Mouse (Mus musculus) forebrain, embryonic 16.5 days (tissue): Measurements from ENCODE around the gene Kbtbd3. TPM values are rescaled to one million over a fixed set of nuclear protein-coding genes. Genes with fewer than 3 reads are reported as not detected.

Experiments
- ATAC-seq: fragments of 200-750 bp; cut with Nextera tagmentation; 2 replicates; pipeline ENCODE4 v1.8.0; 2017; ENCODE audit warnings: mild to moderate bottlenecking, moderate library complexity
- H3K27ac ChIP-seq: fragments of 300-500 bp; sonication (generic); 2 replicates; pipeline ENCODE4 v1.5.1; 2014; ENCODE audit warnings: low read length, control low read depth
- H3K27me3 ChIP-seq: fragments of 300-500 bp; sonication (generic); replicated peaks from 2 replicates; pipeline ENCODE4 v1.6.1; 2014; ENCODE audit warnings: low read length; ENCODE audit not compliant: control insufficient read depth, insufficient read depth
- H3K36me3 ChIP-seq: fragments of 300-500 bp; sonication (generic); 2 replicates; pipeline ENCODE4 v1.6.1; 2014; ENCODE audit not compliant: control insufficient read depth, insufficient read depth
- H3K4me1 ChIP-seq: fragments of 300-500 bp; sonication (generic); replicated peaks from 2 replicates; pipeline ENCODE4 v1.6.1; 2014; ENCODE audit warnings: low read length; ENCODE audit not compliant: control insufficient read depth, insufficient read depth
- H3K4me2 ChIP-seq: fragments of 300-500 bp; sonication (generic); 2 replicates; pipeline ENCODE4 v1.6.1; 2014; ENCODE audit warnings: mild to moderate bottlenecking, low read length, control low read depth
- H3K4me3 ChIP-seq: fragments of 300-500 bp; sonication (generic); replicated peaks from 2 replicates; pipeline ENCODE4 v1.5.1; 2014; ENCODE audit warnings: mild to moderate bottlenecking, low read length, control low read depth
- H3K9ac ChIP-seq: fragments of 300-500 bp; sonication (generic); replicated peaks from 2 replicates; pipeline ENCODE4 v1.6.1; 2014; ENCODE audit warnings: low read depth, low read length, control low read depth
- H3K9me3 ChIP-seq: fragments of 300-500 bp; sonication (generic); 2 replicates; pipeline ENCODE4 v1.6.1; 2016; ENCODE audit warnings: low read length; ENCODE audit not compliant: control insufficient read depth
- WGBS: fragments of 180-500 bp; shearing (Covaris S2); extraction: QIAGEN DNeasy Blood & Tissue Kit; methylation state at CpG from one replicate; pipeline ENCODE4 v1.1.7; 2014; 5-methylcytosine and 5-hydroxymethylcytosine counted together
- polyA plus RNA-seq: library from polyadenylated mRNA; unstranded; fragments of >200 nt; fragmentation: Nextera tagmentation; extraction: Ambion mirVana; gene quantifications from 2 replicates; pipeline ENCODE4 v1.2.1, GENCODE M21; 2015

The Kbtbd3 gene
- 9.5 and 9.9 TPM in 2 replicates for polyA plus RNA-seq

DNA sequence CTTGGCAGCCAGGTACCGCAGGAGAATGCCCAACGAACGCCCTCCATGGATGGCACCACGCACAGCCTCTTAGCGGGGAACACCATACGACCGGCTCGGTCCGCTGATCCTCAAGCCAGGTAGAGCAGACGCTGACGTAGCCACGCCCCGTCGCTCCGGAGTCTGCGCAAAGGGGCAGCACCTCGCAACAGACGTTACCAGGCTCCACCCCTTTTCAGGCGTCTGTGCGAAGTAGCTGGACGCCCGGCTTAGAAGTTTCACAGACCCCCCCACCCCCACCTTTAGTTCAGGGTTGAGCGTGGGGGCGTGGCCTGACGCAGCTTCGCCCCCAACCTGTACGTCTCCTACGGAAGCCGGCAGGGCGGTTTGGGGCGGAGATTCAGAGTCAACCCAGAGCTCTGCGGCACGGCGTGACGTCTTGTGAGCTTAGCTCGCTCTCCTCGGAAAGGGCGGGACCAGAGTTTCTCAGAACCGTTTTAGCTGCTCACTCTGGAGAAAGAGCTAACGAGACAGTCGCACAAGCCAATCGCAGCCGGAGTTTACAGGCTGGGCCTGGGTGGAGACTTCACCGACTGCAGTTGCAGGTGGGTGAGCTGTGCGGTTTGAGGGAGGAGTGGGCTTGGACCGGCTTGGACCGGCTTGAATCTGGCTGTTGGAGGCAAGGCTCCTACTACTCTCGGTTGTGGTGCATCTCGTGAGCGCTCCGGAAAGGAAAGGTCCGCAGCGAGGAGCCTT is at the start of gene Kbtbd3, which contains the start of gene Aasdhppt:
Gene Kbtbd3, plus strand, starts transcription at position 483 of the 735 bp plus-strand sequence.
Gene Aasdhppt, minus strand, starts transcription at position 121 of the 735 bp plus-strand sequence.
- Histone ChIP-seq H3K4me2 (peak within 1 kb of the TSS; percentile 81), H3K9me3 (no peaks in the 10 kb centered on the region), H3K4me3 (peak within 1 kb of the TSS; percentile 67), H3K9ac (peak within 1 kb of the TSS; percentile 82), H3K27ac (peak within 1 kb of the TSS; percentile 93), H3K27me3 (no peaks in the 10 kb centered on the region), H3K4me1 (peaks cover 13% of the 10 kb centered on the region), H3K36me3 (no peaks in the 10 kb centered on the region)
- under 1% methylated on average over 53 of the region's 53 CpGs for WGBS
- peak; percentile 98 for ATAC-seq

DNA sequence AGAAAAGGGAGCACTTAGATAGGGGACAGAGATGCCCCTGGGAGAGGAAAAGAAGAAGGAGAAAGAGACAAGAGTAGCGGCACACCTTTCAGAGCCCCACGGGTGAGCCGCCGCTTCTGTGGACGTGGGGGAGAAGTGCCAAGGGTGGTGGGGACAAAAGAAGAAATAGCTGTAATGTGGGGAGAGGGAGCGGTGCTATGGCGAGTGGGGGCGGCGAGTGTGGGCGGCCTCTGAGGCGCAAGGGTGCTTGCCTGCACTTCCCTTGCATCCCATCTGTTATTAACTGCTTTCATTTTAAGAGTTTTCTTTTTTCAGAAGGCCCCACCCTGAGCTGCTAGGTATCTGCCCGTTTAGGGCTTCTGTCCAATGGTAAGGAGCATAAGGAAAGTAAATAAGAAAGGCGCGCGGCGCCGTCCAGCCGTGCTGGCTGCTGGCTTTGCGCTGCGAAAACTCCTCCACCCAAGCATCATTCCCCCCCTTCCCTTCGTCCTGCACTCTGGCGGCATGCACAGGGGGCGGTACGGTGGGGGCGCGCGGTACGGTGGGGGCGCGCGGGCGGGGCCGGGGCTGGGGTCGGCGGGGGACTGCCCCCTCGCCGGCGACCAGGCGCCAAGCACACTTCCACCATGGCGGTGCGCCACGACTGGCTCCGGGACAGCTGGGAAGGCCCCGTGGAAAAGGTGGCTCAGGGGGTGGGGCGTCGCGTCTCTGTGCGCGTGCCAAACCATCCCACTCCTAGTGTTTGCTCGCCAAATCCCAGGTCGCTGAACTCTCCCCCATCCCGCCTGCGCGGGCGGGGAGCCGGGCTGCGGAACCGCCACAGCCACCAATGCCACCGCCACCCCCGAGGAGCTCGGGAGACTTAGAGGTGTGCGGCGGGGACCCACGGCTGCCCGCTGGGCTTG is 49.5 kb upstream of the Kbtbd3 start:
- ATAC-seq, result peak; percentile 54
- Histone ChIP-seq H3K4me2 (no peak overlapping the region), H3K27me3 (no peaks in the 10 kb centered on the region), H3K4me1 (no peaks in the 10 kb centered on the region), H3K4me3 (peak overlapping the region; percentile 31), H3K9me3 (peaks cover 9% of the 10 kb centered on the region), H3K36me3 (no peaks in the 10 kb centered on the region), H3K27ac (no peak overlapping the region), H3K9ac (no peak overlapping the region)
- WGBS, result 67% methylated on average over 56 of the region's 65 CpGs

DNA sequence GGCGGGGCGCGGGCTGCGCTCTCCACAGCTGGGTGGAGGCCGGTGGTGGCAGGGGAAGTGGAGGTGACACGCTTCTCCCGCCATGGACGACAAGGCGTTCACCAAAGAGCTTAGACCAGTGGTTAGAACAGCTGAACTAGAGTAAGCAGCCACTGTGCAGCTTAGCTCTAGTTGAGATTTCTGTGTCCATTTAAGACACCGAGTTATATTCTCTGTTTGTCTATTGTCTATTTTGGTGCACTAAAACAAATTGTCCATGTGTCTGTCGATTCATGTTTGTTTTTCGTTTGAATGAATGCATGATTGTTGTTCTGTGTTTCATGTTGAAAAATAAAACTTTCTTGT is 48.9 kb upstream of the Kbtbd3 start:
- no peak overlapping the region for H3K27ac ChIP-seq
- WGBS, result 74% methylated on average over 12 of the region's 12 CpGs
- peak overlapping the region; percentile 31 for H3K4me3 ChIP-seq
- H3K27me3 ChIP-seq, result no peaks in the 10 kb centered on the region
- ATAC-seq, result no peak
- no peaks in the 10 kb centered on the region for H3K4me1 ChIP-seq
- peaks cover 9% of the 10 kb centered on the region for H3K9me3 ChIP-seq
- H3K4me2 ChIP-seq, result no peak overlapping the region
- no peaks in the 10 kb centered on the region for H3K36me3 ChIP-seq
- no peak overlapping the region for H3K9ac ChIP-seq

DNA sequence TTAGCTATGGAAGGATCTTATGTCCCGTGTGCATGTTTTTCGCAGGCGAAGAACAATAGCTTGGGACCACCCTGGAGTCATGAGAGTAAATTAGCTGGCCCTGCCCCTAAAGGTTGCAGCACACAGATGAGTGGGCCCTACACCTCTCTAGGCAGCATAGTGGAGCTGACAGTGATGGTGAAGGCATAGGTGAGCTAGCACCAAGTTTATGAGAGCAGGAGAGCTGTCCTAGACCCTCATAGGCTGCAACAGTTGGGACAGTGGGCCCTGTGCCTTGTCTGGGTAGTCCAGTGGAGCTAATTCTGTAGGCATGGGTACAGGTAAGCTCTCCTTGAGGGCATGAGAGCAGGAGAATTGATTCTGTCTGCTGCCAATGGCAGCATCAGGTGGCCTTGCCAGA is 42.8 kb upstream of the Kbtbd3 start:
- no peaks in the 10 kb centered on the region for H3K4me1 ChIP-seq
- H3K9me3 ChIP-seq, result no peaks in the 10 kb centered on the region
- ATAC-seq, result no peak
- H3K9ac ChIP-seq, result no peak overlapping the region
- H3K27ac ChIP-seq, result no peak overlapping the region
- WGBS, result 98% methylated on average over 3 of the region's 3 CpGs
- no peak overlapping the region for H3K4me3 ChIP-seq
- no peaks in the 10 kb centered on the region for H3K36me3 ChIP-seq
- no peak overlapping the region for H3K4me2 ChIP-seq
- no peaks in the 10 kb centered on the region for H3K27me3 ChIP-seq

DNA sequence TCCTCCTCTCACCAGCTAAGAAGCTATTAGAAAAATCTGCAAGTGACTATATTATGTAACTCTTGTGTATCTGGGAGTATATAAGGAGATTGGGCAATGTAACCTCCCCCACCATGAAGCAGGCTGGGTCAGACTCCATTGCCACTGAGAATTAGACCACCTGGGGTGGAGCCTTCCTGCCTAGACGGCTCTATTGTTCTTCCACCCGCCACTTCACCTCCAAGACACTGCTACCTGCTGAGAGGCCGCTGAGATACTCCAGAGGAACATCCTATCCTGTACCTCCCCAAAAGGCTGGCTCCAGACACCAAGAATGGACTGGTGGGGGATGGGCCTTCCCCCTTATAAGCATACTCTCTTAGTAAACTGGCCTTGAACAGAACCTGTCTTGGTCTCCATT is 25.8 kb upstream of the Kbtbd3 start:
- Histone ChIP-seq H3K9ac (no peak overlapping the region), H3K4me3 (no peak overlapping the region), H3K27me3 (no peaks in the 10 kb centered on the region), H3K9me3 (no peaks in the 10 kb centered on the region), H3K36me3 (no peaks in the 10 kb centered on the region), H3K4me1 (no peaks in the 10 kb centered on the region), H3K4me2 (no peak overlapping the region), H3K27ac (no peak overlapping the region)
- 8% methylated on average over 3 of the region's 3 CpGs for WGBS
- ATAC-seq, result 0 out of 2 replicates have a peak, but pooled peaks have one; percentile 26

GRCm38 (mm10) chr9:4300466-4300865 is 9.2 kb upstream of the Kbtbd3 start:
- Histone ChIP-seq H3K4me1 (no peaks in the 10 kb centered on the region), H3K9ac (no peak overlapping the region), H3K9me3 (no peaks in the 10 kb centered on the region), H3K4me3 (no peak overlapping the region), H3K4me2 (no peak overlapping the region), H3K27ac (no peak overlapping the region), H3K36me3 (peaks cover 4% of the 10 kb centered on the region; the same call in 1 of the 2 replicates), H3K27me3 (no peaks in the 10 kb centered on the region)
- WGBS, result 96% methylated on average over 2 of the region's 2 CpGs
- ATAC-seq, result no peak

- Histone ChIP-seq H3K9ac (no peak overlapping the region), H3K9me3 (no peaks in the 10 kb centered on the region), H3K36me3 (peaks cover 2% of the 10 kb centered on the region; the same call in 1 of the 2 replicates), H3K27me3 (no peaks in the 10 kb centered on the region), H3K4me1 (peaks cover 7% of the 10 kb centered on the region), H3K27ac (no peak overlapping the region), H3K4me3 (no peak overlapping the region), H3K4me2 (no peak overlapping the region)
- WGBS, result 51% methylated on average over 1 of the region's 1 CpGs
- no peak for ATAC-seq
Observed at GRCm38 (mm10) chr9:4304867-4305266, 4.8 kb upstream of the Kbtbd3 start.

GRCm38 (mm10) chr9:4308628-4309350 is 844 bp upstream of the Kbtbd3 start:
- peak overlapping the region; percentile 67 for H3K4me3 ChIP-seq
- peaks cover 13% of the 10 kb centered on the region for H3K4me1 ChIP-seq
- no peaks in the 10 kb centered on the region for H3K36me3 ChIP-seq
- no peaks in the 10 kb centered on the region for H3K27me3 ChIP-seq
- peak overlapping the region; percentile 81 for H3K4me2 ChIP-seq
- WGBS, result under 1% methylated on average over 36 of the region's 36 CpGs
- H3K27ac ChIP-seq, result peak overlapping the region; percentile 60
- H3K9me3 ChIP-seq, result no peaks in the 10 kb centered on the region
- ATAC-seq, result no peak
- H3K9ac ChIP-seq, result peak overlapping the region; percentile 61

DNA sequence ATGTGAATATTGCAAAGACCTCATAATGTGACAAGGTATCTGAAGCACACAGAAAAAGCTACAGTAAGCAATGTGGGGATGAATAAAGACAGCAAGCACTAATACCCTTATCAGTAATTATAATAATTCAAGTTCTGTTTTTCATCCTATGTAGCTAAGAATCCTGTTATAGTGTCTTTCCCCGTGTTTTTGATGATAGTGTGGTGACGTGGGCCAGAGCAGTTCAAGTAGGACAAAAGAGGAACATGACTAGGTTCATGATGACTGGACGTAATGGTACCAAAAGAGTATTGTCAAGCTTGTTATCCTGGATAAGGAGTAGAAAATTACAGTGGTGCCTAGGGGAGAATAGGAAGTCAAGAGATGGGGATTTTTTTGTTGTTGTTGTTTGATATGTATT is 1.1 kb downstream of the Kbtbd3 start:
- Histone ChIP-seq H3K9ac (peak overlapping the region; percentile 82), H3K4me2 (peak overlapping the region; percentile 59), H3K4me1 (peaks cover 13% of the 10 kb centered on the region), H3K36me3 (no peaks in the 10 kb centered on the region), H3K27me3 (no peaks in the 10 kb centered on the region), H3K9me3 (no peaks in the 10 kb centered on the region), H3K27ac (no peak overlapping the region), H3K4me3 (peak overlapping the region; percentile 67)
- WGBS, result 71% methylated on average over 3 of the region's 3 CpGs
- ATAC-seq, result no peak
